Mouse (Mus musculus): ENCODE results near the gene Sh2d3c.

GRCm38 (mm10) chr2:32751665-32752033, 30.8 kb downstream of the Sh2d3c start:
- no peak for TF ChIP-seq ZMIZ1 (IDR thresholded peaks at IDR 0.05; ENCODE audit: low read depth, low read length)
- TF ChIP-seq NELFE (IDR thresholded peaks at IDR 0.05; ENCODE audit: low read depth, low read length) = no peak
- TF ChIP-seq NRF1 (IDR thresholded peaks at IDR 0.05; ENCODE audit: low read depth, low read length) = no peak
- no peak for TF ChIP-seq EP300 (IDR thresholded peaks at IDR 0.05; ENCODE audit: low read length)
- no peak for TF ChIP-seq CTCF (conservative IDR thresholded peaks at IDR 0.05 in 1 of 2, IDR thresholded peaks at IDR 0.05 in 1 of 2; ENCODE audit: low read depth in 2 of 2, low read length in 2 of 2)
- TF ChIP-seq CHD1 (IDR thresholded peaks at IDR 0.05; ENCODE audit: low read depth, low read length) = no peak
